Mouse (Mus musculus) NIH3T3 (cell line): ENCODE results near the gene Ttll12.

Experiments
- DNase-seq: peaks from one replicate; pipeline ENCODE4 v3.0.0-alpha.2; 2012; ENCODE audit warnings: low read depth

Gene Ttll12

GRCm38 (mm10) chr15:83563327-83563856 is 31.6 kb downstream of the Ttll12 start, which contains the start of the genes Tspo and Mcat:
Tspo (plus strand) TSS chr15:83563592.
Mcat (minus strand) TSS chr15:83563787.
- DNase-seq: peak; percentile 61

- peak; percentile 98 for DNase-seq
Measured at GRCm38 (mm10) chr15:83562626-83563270, 32.2 kb downstream of the Ttll12 start.

DNA sequence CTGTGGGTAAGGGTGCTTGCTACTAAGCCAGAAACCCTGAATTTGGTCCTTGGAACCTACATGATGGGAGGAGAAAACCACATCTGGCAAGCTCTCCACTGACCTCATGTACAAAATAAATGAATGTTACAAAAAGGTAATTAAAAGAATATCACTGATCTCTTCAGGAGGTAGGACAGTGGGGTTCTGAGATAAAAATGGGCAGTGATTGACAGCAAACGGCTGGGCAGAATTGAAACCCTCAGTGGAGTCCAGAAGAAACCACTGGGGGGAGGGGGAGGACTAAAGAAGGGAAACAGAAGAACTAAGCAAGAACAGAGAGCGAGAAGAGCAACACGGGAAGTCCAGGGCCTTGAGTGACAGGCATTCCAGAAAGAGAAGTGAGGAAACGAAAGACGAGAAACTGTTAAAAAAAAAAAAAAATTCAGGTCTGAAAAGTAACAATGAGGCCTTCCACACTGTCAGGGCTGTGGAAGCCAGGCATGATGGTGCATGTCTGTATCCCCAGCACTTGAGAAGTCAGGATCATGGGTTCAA is 33.9 kb downstream of the Ttll12 start:
- DNase-seq: no peak

- DNase-seq: peak; percentile 93
Measured at GRCm38 (mm10) chr15:83555161-83555974, 39.6 kb downstream of the Ttll12 start.

- peak; percentile 39 for DNase-seq
Measured at GRCm38 (mm10) chr15:83553831-83554230, 41.1 kb downstream of the Ttll12 start.

- DNase-seq: no peak
Measured at GRCm38 (mm10) chr15:83550137-83550536, 44.8 kb downstream of the Ttll12 start.

DNA sequence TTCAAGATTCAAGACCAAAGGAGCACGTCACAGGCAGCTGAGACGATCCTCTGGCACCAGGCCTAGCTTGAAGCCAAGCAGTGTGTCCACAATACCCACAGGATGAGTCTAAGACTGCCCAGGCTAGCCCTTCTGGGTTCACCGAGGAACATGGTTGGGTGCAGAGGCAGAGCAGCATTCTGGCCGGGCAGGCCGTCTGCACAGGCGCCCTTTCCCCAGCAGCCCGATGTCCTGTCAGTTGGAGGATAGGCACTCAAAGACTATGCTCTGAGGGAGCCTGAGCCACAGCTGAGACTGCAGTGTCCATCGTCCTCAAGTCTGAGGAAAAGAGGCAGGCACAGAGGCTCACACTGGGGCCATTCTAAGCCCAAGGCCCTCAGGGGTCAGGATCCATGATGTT is 47.8 kb downstream of the Ttll12 start:
- DNase-seq: no peak

DNA sequence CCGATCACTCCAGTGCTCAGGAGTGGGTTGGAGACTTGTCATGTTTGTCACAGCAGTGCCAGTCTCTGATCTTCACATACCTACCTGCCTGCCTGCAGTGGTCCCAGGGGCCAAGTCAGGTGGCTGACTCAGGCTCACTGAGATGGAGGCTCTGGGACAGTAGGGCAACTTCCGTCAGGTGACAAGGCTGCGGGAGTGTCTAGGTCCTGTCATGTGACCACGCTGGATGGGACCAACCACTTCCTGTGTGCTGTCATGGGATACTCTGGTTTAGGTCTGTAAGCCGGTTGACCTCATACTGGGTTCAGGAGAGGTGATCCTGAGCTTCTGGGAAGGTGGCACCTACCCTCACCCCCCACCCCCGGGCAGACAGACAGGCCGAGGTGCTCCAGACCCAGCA is 48.9 kb downstream of the Ttll12 start:
- no peak for DNase-seq

GRCm38 (mm10) chr15:83541647-83542287 is 53.2 kb downstream of the Ttll12 start:
- peak; percentile 64 for DNase-seq

DNA sequence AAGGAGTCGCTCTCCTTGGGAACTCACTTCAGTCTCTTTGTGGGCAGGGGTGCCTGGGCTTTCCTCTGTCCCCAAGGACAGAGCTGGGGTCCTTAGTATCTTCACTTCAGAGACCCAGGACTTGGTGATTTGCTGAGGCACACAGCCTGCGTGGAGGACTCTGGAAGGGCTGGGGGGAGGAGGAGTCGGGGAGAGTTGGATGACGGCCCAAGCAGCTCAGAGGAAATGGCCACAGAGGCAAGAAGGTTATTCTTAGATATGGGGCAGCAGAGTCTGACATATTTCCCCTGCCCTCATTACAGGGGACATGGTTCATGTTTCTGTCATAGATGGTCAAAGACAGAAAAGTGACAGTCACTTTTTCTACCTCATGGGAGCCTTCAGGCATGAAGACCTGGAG is 55.1 kb downstream of the Ttll12 start:
- no peak for DNase-seq

GRCm38 (mm10) chr15:83538855-83539254 is 56.1 kb downstream of the Ttll12 start:
- no peak for DNase-seq

GRCm38 (mm10) chr15:83535890-83536231 is 59.1 kb downstream of the Ttll12 start:
- DNase-seq: no peak

- DNase-seq: no peak
Measured at GRCm38 (mm10) chr15:83534960-83535889, 59.7 kb downstream of the Ttll12 start.

- DNase-seq: no peak
Measured at GRCm38 (mm10) chr15:83532606-83533005, 62.4 kb downstream of the Ttll12 start.

- no peak for DNase-seq
Measured at GRCm38 (mm10) chr15:83531961-83532469, 62.9 kb downstream of the Ttll12 start.

GRCm38 (mm10) chr15:83530688-83531087 is 64.3 kb downstream of the Ttll12 start:
- no peak for DNase-seq

DNA sequence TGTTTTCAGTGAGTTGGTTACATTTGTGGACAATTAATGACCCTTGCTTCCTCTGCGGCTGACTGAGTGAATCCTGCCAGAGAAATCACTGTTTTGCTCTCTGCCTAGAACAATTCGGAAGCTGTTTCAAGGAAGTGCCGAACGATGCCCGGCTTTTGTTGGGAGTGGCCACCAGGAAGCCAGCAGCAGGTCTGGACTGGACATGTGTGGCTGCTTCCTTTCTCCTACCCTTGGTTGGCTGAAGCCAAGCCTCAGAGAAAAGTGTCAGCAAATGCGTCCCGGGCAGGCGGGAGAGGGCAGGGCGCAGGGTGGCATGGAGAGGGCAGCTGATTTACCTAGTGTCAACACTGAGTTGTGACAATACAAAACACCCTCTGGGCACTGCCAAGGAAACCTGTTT is 64.7 kb downstream of the Ttll12 start:
- DNase-seq: no peak

DNA sequence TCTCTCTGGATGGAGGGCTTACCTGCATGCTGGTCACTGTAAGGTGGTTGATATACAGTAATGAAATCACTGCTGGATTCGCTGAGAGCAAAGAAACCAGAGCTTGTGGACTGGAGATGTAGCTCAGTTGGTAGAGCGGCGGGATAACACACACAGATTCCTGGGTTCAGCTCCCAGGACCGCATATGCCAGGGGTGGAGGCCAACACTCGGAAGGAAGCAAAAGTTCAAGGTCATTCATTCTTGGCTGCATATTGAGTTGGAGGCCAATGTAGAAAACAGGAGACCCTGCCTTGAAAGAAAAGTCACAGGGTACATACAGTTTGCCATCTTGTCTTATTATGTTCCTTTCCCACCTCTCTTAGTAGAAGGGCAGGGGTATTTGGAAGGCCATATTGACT is 65.2 kb downstream of the Ttll12 start:
- DNase-seq: no peak

- DNase-seq: no peak
Measured at GRCm38 (mm10) chr15:83528892-83529291, 66.1 kb downstream of the Ttll12 start.

DNA sequence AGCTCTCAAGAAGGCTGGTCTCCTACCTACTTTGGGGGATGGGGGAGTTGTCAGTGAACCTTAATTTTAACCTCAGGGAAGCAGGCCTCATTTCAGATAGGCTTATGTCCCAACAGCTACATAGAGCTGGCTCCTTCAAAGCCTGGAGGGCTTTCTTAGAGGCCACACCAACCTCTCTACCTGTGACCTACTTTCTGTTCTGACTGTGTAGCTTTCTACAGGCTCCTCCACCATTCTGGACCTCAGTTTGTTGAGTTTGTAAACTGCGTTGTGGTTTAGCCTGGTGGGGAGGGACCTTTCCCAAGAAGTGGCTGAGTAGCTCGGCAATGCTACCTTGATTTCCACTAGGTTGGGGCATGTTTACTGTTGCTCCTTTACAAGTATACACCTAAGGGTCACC is 67.2 kb downstream of the Ttll12 start:
- no peak for DNase-seq

- no peak for DNase-seq
Measured at GRCm38 (mm10) chr15:83527092-83527437, 67.9 kb downstream of the Ttll12 start.
